Comparison of ENCODE assay signal across 9 mouse cellular contexts in the genomic region with DNA sequence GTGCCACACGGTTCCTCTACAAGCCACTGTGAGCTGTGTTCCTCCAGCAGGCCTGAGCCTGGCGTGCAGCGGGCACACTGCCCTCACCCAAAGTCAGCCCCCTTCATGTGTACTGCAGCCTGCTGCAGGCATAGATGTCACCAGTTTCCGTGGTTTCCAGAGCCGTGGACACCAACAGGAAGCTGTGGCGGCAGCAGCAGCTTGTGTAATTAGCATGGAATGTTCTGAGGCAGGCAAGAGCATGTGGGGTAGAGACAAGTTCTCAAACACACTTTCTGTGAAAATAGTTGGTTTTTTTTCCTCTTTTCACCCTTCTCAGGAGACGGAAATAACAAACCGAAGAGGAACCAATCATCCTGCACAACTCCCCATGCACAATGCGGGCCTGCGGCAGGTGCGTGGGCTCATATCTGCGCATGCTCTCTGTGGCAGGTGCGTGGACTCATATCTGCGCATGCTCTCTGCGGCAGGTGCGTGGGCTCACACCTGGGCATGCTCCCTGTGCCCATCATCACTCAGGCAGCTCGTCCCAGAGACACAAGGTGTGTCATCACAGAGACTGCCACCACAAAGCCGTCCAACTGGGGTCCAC.
DNase-seq lines count a peak whose midpoint lies in the region; ATAC-seq and TF ChIP-seq lines count a peak whose summit lies in the region.
"Had no signal": no experiment of that assay in that cellular context is flagged by ENCODE, and none has a peak within 500 bp of the region (broad histone marks: within the 10 kb centered on the region; RNA-seq: fewer than 3 reads in every experiment).

No protein-coding gene starts in this region.

- no peak overlapping the region for H3K4me3 ChIP-seq in midbrain, embryonic 11.5 days (ENCODE audit: low read depth, low read length)
- H3K4me3 ChIP-seq: neural tube, embryonic 13.5 days had no signal

- no peaks in the 10 kb centered on the region for H3K36me3 ChIP-seq in midbrain, embryonic 11.5 days (ENCODE audit: control insufficient read depth, insufficient read depth, low read length)
- H3K36me3 ChIP-seq: neural tube, embryonic 13.5 days had no signal

- H3K9ac ChIP-seq in midbrain, embryonic 11.5 days (ENCODE audit: low read length) = no peak overlapping the region

- CTCF ChIA-PET in Patski (lab: Charles Lee) = no interaction called here

- no peak overlapping the region for H3K27ac ChIP-seq in midbrain, embryonic 11.5 days (ENCODE audit: low read depth, low read length)

- no peak overlapping the region for H3K4me2 ChIP-seq in midbrain, embryonic 11.5 days
- H3K4me2 ChIP-seq: neural tube, embryonic 13.5 days had no signal

- peak; percentile 72 for ATAC-seq in Patski
- peak; percentile 86 for ATAC-seq in inflammation-experienced regulatory T-cells, adult 6 months
- ATAC-seq in midbrain, embryonic 11.5 days (ENCODE audit: low FRiP score) = no peak

- H3K27me3 ChIP-seq in Patski = no peaks in the 10 kb centered on the region
- no peaks in the 10 kb centered on the region; the same call in 1 of the 2 replicates for H3K27me3 ChIP-seq in midbrain, embryonic 11.5 days (ENCODE audit: control insufficient read depth, insufficient read depth, low read length)
- H3K27me3 ChIP-seq: neural tube, embryonic 13.5 days had no signal

- H3K4me1 ChIP-seq in midbrain, embryonic 11.5 days (ENCODE audit: control insufficient read depth, insufficient read depth, low read length) = peaks cover 11% of the 10 kb centered on the region

- WGBS in midbrain, embryonic 11.5 days = 91% methylated on average over 18 of the region's 18 CpGs

- H3K9me3 ChIP-seq in midbrain, embryonic 11.5 days (ENCODE audit: control insufficient read depth, low read length) = no peaks in the 10 kb centered on the region
- H3K9me3 ChIP-seq: neural tube, embryonic 13.5 days had no signal

- in situ Hi-C loops in Patski (cut with MboI; ENCODE audit: low pct_unique_long_range_greater_than_20kb) = loop anchor here (5.0 kb wide), 2 partner anchors 90 to 375 kb away; partner anchors contain the start of gene Fam43a

- POLR2A ChIA-PET in Patski (lab: Charles Lee) = interaction anchor here (0.9 to 1.4 kb wide), 2 partner anchors 368 to 371 kb away, joined by 3 to 6 read pairs; no protein-coding TSS in a partner anchor

- peak; percentile 46 for DNase-seq in gastrocnemius, postnatal 25 days
- DNase-seq in gastrocnemius, postnatal 4 days (ENCODE audit: low spot score in 2 of 2) = no peak
- no peak for DNase-seq in Patski (ENCODE audit: low read depth, low spot score)
- peak; percentile 58 for DNase-seq in lung, postnatal 10 days
- DNase-seq in thymus, postnatal 14 days = peak; percentile 58
- DNase-seq in midbrain, embryonic 11.5 days (ENCODE audit: low spot score, missing footprints) = no peak
- DNase-seq in urinary bladder, postnatal 14 days (ENCODE audit: low spot score) = no peak

- no peak for TF ChIP-seq CTCF in Patski (IDR thresholded peaks at IDR 0.05)

Comparison
In these comparisons a context has a peak if more than half of its experiments do, and no peak if none do; other contexts are left out.
1. DNase-seq: peak in gastrocnemius, postnatal 25 days (single experiment), lung, postnatal 10 days (single experiment) and thymus, postnatal 14 days (single experiment); none in gastrocnemius, postnatal 4 days (0 of 2), Patski (single experiment), midbrain, embryonic 11.5 days (single experiment) and urinary bladder, postnatal 14 days (single experiment).